Mouse (Mus musculus) embryonic facial prominence, embryonic 15.5 days (tissue): Measurements from ENCODE around the gene Corin. TPM values are rescaled to one million over a fixed set of nuclear protein-coding genes. Genes with fewer than 3 reads are reported as not detected.
A peak's percentile ranks its signal among the peaks of the same experiment; 100 is the strongest.

ENCODE experiments used
- ATAC-seq: fragments of 200-750 bp; cut with Nextera tagmentation; 2 replicates; pipeline ENCODE4 v1.8.0; 2017; ENCODE audit warnings: low read depth, moderate TSS enrichment; ENCODE audit not compliant: insufficient number of reproducible peaks, low FRiP score, low TSS enrichment
- H3K27ac ChIP-seq: fragments of 300-500 bp; sonication (generic); replicated peaks from 2 replicates; pipeline ENCODE4 v1.5.1; 2015; ENCODE audit warnings: mild to moderate bottlenecking, inconsistent platforms
- H3K27me3 ChIP-seq: fragments of 300-500 bp; sonication (generic); 2 replicates; pipeline ENCODE4 v1.6.1; 2015; ENCODE audit warnings: inconsistent platforms
- H3K36me3 ChIP-seq: fragments of 300-500 bp; sonication (generic); 2 replicates; pipeline ENCODE4 v1.6.1; 2015; ENCODE audit warnings: mild to moderate bottlenecking, inconsistent platforms
- H3K4me1 ChIP-seq: fragments of 300-500 bp; sonication (generic); 2 replicates; pipeline ENCODE4 v1.6.1; 2015; ENCODE audit warnings: inconsistent platforms
- H3K4me2 ChIP-seq: fragments of 300-500 bp; sonication (generic); replicated peaks from 2 replicates; pipeline ENCODE4 v1.6.1; 2015; ENCODE audit warnings: mild to moderate bottlenecking, inconsistent platforms
- H3K4me3 ChIP-seq: fragments of 300-500 bp; sonication (generic); replicated peaks from 2 replicates; pipeline ENCODE4 v1.5.1; 2015; ENCODE audit warnings: mild to moderate bottlenecking, inconsistent platforms
- H3K9ac ChIP-seq: fragments of 300-500 bp; sonication (generic); 2 replicates; pipeline ENCODE4 v1.6.1; 2015; ENCODE audit warnings: inconsistent platforms
- H3K9me3 ChIP-seq: fragments of 300-500 bp; sonication (generic); replicated peaks from 2 replicates; pipeline ENCODE4 v1.6.1; 2016; ENCODE audit warnings: inconsistent platforms
- WGBS: fragments of 180-500 bp; shearing (Covaris S2); methylation state at CpG from one replicate; pipeline ENCODE4 v1.1.7; 2015; 5-methylcytosine and 5-hydroxymethylcytosine counted together
- polyA plus RNA-seq: library from polyadenylated mRNA; unstranded; fragments of >200 nt; fragmentation: Nextera tagmentation; extraction: Ambion mirVana; gene quantifications from 2 replicates; pipeline ENCODE4 v1.2.1, GENCODE M21; 2015

The Corin gene
- polyA plus RNA-seq, 1 experiment from 2014 or later: 4.3 TPM

DNA sequence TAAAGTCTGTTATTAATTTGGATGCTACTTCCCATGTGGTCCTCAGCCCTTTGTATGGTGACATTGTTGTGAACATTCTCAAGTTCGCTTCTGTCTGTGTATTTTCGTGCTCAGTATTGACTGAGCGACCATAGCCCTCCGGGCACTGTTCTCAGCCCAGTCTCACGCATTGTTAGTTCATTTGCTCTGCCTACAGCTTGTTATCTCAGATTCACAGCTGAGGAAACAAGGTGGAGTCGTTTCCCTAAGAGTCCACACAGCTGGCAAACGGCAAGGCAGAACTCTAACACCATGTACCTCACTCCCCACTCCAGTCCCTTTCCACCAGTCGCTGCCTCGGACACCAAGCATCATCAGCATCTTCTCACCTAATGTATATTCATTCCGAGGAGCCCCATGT, 63.1 kb downstream of the Corin start:
- no peaks in the 10 kb centered on the region for H3K9me3 ChIP-seq
- no peak overlapping the region for H3K4me2 ChIP-seq
- no peak overlapping the region for H3K9ac ChIP-seq
- H3K36me3 ChIP-seq: no peaks in the 10 kb centered on the region
- H3K4me3 ChIP-seq: no peak overlapping the region
- no peak for ATAC-seq
- no peak overlapping the region for H3K27ac ChIP-seq
- WGBS: 54% methylated on average over 10 of the region's 10 CpGs
- no peaks in the 10 kb centered on the region for H3K27me3 ChIP-seq
- no peaks in the 10 kb centered on the region for H3K4me1 ChIP-seq

GRCm38 (mm10) chr5:72435085-72435484, 69.2 kb downstream of the Corin start:
- Histone ChIP-seq H3K9me3 (no peaks in the 10 kb centered on the region), H3K27me3 (no peaks in the 10 kb centered on the region), H3K4me2 (no peak overlapping the region), H3K27ac (no peak overlapping the region), H3K36me3 (no peaks in the 10 kb centered on the region), H3K4me3 (no peak overlapping the region), H3K4me1 (no peaks in the 10 kb centered on the region), H3K9ac (no peak overlapping the region)
- WGBS: 89% methylated on average over 11 of the region's 11 CpGs
- ATAC-seq: no peak

DNA sequence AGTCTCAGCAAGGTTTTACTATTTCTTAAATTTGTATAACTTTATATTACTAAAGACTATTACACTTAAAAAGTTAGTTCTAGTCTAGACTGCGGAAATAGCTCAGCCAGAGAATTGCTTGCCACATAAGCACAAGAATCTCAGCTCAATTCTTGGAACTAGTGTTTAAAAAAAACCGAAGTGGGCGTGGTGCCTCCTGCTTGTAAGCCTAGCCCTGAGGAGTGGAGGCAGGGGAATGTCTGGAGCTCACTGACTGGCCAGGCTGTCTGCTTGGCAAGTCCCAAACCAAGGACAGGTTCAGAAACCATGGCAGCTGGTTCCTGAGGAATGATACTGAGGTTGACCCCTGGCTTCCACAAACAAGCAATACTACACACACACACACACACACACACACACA, 72.4 kb downstream of the Corin start:
- H3K27me3 ChIP-seq: no peaks in the 10 kb centered on the region
- 75% methylated on average over 3 of the region's 3 CpGs for WGBS
- no peak for ATAC-seq

DNA sequence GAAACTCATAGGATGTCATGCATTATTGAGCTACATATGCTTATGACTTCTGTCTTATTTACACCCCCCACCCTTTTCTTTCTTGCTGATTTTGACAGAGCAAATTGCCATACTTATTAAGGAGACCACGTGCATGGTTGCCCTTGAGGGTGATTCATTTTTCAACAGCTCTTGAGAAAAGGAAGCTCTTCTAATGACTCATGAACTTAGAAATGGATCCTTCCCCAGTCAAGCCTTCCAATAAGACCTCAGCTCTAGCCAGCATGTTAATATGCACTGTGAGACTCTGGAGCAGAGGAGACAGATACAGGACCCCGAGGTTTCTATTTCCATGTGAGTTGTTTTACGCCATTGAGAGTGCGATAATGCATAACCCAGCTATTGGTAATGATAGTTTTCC, 76.7 kb downstream of the Corin start:
- H3K27me3 ChIP-seq: no peaks in the 10 kb centered on the region
- no peak overlapping the region for H3K27ac ChIP-seq
- no peak overlapping the region for H3K4me3 ChIP-seq
- no peaks in the 10 kb centered on the region for H3K4me1 ChIP-seq
- H3K4me2 ChIP-seq: no peak overlapping the region
- H3K36me3 ChIP-seq: no peaks in the 10 kb centered on the region
- 80% methylated on average over 4 of the region's 4 CpGs for WGBS
- H3K9ac ChIP-seq: no peak overlapping the region
- ATAC-seq: no peak
- no peaks in the 10 kb centered on the region for H3K9me3 ChIP-seq

More for the DNA sequence above, 72.4 kb downstream of the Corin start:
- Histone ChIP-seq H3K4me3 (no peak overlapping the region), H3K4me1 (no peaks in the 10 kb centered on the region), H3K27ac (no peak overlapping the region), H3K36me3 (no peaks in the 10 kb centered on the region), H3K9me3 (no peaks in the 10 kb centered on the region), H3K9ac (no peak overlapping the region), H3K4me2 (no peak overlapping the region)

DNA sequence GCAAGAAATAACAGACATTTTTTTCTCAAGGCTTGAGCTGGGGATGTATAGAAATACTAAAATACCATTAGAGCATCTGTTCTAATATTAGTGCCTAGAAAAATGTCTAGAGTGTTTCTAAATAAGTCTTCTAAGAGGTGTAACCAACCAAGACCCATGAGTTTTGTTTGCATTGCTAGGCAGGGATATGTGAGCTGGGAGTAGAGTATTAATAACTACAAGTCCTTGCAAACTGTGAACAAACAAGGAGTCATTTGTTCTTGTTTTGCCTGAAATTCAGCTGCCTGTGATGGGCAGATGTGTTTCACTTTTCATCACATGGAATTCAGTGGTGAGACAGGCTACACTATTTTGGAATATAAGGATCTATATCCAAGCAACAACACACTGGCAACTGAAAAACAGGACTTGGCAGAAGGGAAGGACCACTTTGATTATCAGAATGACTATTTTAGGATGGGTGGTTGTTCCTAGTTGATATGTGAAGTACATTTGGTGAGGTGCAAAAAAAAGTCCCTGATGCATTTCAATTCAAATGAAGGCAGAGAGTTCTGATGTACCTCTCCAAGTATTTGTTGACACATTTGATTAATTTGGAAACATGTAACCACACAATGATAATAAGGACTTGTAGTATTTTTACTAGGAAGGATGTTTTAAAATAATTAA, 78.8 kb downstream of the Corin start:
- H3K9me3 ChIP-seq: no peaks in the 10 kb centered on the region
- no peak for ATAC-seq

DNA sequence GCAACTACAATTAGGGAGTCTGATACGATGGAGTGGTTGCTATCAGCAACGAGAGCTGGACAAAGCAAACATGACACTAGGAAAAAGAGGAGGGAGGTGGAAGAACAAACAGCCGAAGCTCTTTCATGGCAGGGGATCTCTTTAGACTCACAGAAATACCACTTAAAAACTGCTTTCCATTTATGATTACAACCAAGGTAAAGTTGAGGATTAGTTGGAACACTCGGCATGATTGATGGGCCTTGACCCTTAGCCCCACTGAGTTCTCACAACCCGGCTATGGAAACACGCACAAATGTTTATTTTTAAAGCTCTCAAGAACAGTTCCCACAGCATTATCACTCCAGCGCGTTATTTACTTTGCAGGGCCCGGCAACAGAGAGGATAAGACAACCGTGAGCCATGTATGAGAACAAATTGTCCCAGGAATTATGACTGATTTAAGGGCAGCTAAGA, 92.4 kb downstream of the Corin start:
- H3K27me3 ChIP-seq: no peaks in the 10 kb centered on the region
- no peak for ATAC-seq
- WGBS: 65% methylated on average over 10 of the region's 10 CpGs
- no peak overlapping the region for H3K27ac ChIP-seq
- H3K4me3 ChIP-seq: no peak overlapping the region
- no peak overlapping the region for H3K4me2 ChIP-seq
- H3K4me1 ChIP-seq: no peaks in the 10 kb centered on the region
- H3K36me3 ChIP-seq: no peaks in the 10 kb centered on the region
- H3K9ac ChIP-seq: no peak overlapping the region
- no peaks in the 10 kb centered on the region for H3K9me3 ChIP-seq

More for the DNA sequence above, 78.8 kb downstream of the Corin start:
- Histone ChIP-seq H3K4me2 (no peak overlapping the region), H3K4me3 (no peak overlapping the region), H3K4me1 (no peaks in the 10 kb centered on the region), H3K27ac (no peak overlapping the region), H3K36me3 (no peaks in the 10 kb centered on the region), H3K9ac (no peak overlapping the region), H3K27me3 (no peaks in the 10 kb centered on the region)

DNA sequence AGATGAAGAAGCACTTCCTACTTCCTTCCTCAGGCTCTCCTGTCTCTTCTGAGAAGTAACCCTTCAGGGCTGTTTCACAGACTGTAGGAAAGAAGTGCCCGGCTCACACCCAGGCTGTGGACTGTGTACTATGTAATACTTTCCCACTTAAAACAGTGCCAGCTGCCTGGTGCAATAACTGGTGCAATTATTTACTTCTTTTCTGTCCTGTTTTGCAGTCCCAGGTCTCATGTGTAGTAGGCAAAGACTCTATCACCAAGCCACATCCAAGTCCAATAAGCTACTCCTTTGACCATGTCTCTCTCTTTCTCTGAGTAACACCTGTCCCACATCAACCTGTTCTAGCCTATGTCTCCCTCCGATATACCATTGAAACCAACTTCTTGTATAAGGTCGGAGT, 93.4 kb downstream of the Corin start:
- ATAC-seq: no peak
- H3K27ac ChIP-seq: no peak overlapping the region
- WGBS: 92% methylated on average over 3 of the region's 3 CpGs
- H3K36me3 ChIP-seq: no peaks in the 10 kb centered on the region
- H3K4me3 ChIP-seq: no peak overlapping the region
- no peaks in the 10 kb centered on the region for H3K4me1 ChIP-seq
- no peak overlapping the region for H3K4me2 ChIP-seq
- H3K9me3 ChIP-seq: no peaks in the 10 kb centered on the region
- H3K27me3 ChIP-seq: no peaks in the 10 kb centered on the region
- no peak overlapping the region for H3K9ac ChIP-seq

DNA sequence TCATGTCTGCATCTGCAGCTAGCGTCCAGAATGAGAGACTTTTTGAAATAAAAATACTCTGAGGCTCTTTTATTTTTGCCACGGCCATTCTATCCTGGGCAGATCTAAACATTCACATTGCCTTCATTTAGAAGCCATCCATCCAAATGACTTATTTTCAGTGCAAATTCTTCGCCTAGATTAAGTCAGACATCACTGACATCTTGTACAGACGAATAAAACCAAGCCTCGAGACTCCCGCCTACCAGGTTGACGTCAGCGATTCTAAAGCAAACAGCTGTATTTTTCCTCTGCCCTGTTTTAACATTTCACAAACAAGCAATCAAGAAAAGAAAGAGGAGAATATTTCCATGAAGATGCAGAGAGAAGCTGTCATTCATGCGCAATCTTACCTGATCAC, 100.9 kb downstream of the Corin start:
- H3K9ac ChIP-seq: no peak overlapping the region
- ATAC-seq: no peak
- no peak overlapping the region for H3K4me3 ChIP-seq
- 0 out of 2 replicates have a peak overlapping the region, but pooled peaks have one; percentile 6 for H3K4me2 ChIP-seq
- WGBS: 41% methylated on average over 9 of the region's 9 CpGs
- no peaks in the 10 kb centered on the region for H3K9me3 ChIP-seq
- H3K27ac ChIP-seq: no peak overlapping the region
- 0 out of 2 replicates have a peak, but pooled peaks cover 7% of the 10 kb centered on the region for H3K4me1 ChIP-seq
- no peaks in the 10 kb centered on the region for H3K36me3 ChIP-seq
- H3K27me3 ChIP-seq: no peaks in the 10 kb centered on the region

- H3K27ac ChIP-seq: no peak overlapping the region
Observed at GRCm38 (mm10) chr5:72402913-72403312, 101.4 kb downstream of the Corin start.

DNA sequence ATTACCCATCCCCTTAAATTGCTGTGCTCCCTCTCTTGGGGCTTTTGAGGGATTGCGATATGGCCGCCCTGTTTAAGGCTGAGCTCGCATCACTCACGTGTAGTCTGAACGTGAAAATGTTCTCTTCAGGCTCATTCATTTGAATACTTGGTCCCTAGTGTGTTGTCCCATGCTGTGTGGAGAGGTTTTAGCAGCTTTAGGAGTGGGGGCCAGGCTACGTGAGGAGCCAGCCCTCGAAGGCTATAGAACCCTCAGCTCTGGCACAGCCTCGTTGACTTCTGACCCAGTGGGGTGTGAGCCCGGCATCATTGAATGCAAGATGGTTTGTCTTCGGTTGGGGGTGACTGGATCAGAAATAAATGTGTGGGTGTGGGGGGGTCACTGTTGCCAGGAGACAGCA, 102.5 kb downstream of the Corin start:
- Histone ChIP-seq H3K9me3 (no peaks in the 10 kb centered on the region), H3K36me3 (no peaks in the 10 kb centered on the region), H3K4me2 (no peak overlapping the region), H3K27ac (no peak overlapping the region), H3K9ac (no peak overlapping the region), H3K4me3 (no peak overlapping the region), H3K4me1 (0 out of 2 replicates have a peak, but pooled peaks cover 7% of the 10 kb centered on the region), H3K27me3 (no peaks in the 10 kb centered on the region)
- no peak for ATAC-seq
- WGBS: 71% methylated on average over 10 of the region's 10 CpGs

More at GRCm38 (mm10) chr5:72402913-72403312, 101.4 kb downstream of the Corin start:
- ATAC-seq: no peak
- H3K4me3 ChIP-seq: no peak overlapping the region
- no peaks in the 10 kb centered on the region for H3K36me3 ChIP-seq
- no peak overlapping the region for H3K9ac ChIP-seq
- H3K4me2 ChIP-seq: 0 out of 2 replicates have a peak overlapping the region, but pooled peaks have one; percentile 6
- H3K4me1 ChIP-seq: 0 out of 2 replicates have a peak, but pooled peaks cover 7% of the 10 kb centered on the region
- no peaks in the 10 kb centered on the region for H3K27me3 ChIP-seq
- H3K9me3 ChIP-seq: no peaks in the 10 kb centered on the region
- WGBS: 42% methylated on average over 5 of the region's 5 CpGs

- ATAC-seq: no peak
- Histone ChIP-seq H3K4me3 (no peak overlapping the region), H3K9me3 (no peaks in the 10 kb centered on the region), H3K4me2 (no peak overlapping the region), H3K9ac (no peak overlapping the region), H3K36me3 (no peaks in the 10 kb centered on the region), H3K4me1 (0 out of 2 replicates have a peak, but pooled peaks cover 7% of the 10 kb centered on the region), H3K27ac (no peak overlapping the region), H3K27me3 (no peaks in the 10 kb centered on the region)
- 86% methylated on average over 3 of the region's 3 CpGs for WGBS
Observed at GRCm38 (mm10) chr5:72401251-72401650, 103.0 kb downstream of the Corin start.

- Histone ChIP-seq H3K27ac (no peak overlapping the region), H3K4me2 (no peak overlapping the region), H3K9ac (no peak overlapping the region), H3K36me3 (no peaks in the 10 kb centered on the region), H3K9me3 (no peaks in the 10 kb centered on the region), H3K4me1 (no peaks in the 10 kb centered on the region), H3K27me3 (no peaks in the 10 kb centered on the region), H3K4me3 (no peak overlapping the region)
- ATAC-seq: no peak
- WGBS: 52% methylated on average over 1 of the region's 1 CpGs
Observed at GRCm38 (mm10) chr5:72382148-72382547, 122.1 kb downstream of the Corin start.
